Mouse (Mus musculus): Measurements from ENCODE around the gene Alcam.

Gene Alcam

DNA sequence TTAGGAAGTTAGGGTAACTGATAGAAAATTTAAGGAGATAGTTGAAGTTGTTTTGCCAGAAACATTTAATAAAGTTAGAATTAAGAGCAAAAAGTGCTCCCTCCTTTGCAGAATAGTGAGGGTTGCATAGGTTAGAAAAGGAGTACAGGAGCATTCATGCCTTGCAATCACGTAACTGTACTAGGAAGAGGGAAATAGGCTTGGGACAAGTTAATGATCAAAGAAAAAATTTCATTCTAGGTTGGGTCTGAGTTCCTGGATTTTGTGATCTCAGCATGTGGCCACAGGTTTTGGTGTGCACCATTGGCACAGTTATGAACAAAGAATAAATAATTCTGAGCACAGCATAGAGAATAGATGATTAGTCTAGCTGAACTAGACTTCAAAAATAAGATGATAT lies 192.1 kb downstream of the Alcam start:
- no peak for DNase-seq (ENCODE audit: low read depth, low spot score)

DNA sequence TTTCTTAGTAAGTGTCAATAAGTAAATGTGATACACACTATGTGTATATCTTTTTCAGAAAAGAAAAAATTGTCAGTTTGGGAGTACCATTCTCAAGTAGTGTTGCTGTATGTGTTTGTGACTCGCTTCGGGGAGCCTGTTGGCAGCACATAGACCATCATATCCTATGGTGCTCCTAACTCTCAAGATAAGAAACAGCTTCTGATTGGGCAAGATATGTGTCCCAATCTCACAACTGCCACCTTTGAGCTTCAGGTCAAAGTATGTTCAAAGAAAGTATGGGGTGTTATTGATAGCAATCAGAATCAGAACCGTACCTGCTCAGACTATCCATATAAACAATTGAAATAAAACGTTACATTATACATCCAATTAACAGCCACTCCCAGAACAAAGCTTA lies 202.9 kb downstream of the Alcam start:
- no peak for DNase-seq (ENCODE audit: low read depth, low spot score)

- no peak for DNase-seq (ENCODE audit: low read depth, low spot score)
Measured at GRCm38 (mm10) chr16:52250196-52250595, 203.7 kb downstream of the Alcam start.

GRCm38 (mm10) chr16:52243421-52243973 lies 210.4 kb downstream of the Alcam start:
- no peak for DNase-seq (ENCODE audit: low read depth, low spot score)

- DNase-seq (ENCODE audit: low read depth, low spot score) = peak; percentile 6
Measured at GRCm38 (mm10) chr16:52242144-52242543, 211.7 kb downstream of the Alcam start.

- DNase-seq (ENCODE audit: low read depth, low spot score) = no peak
Measured at GRCm38 (mm10) chr16:52229930-52230329, 223.9 kb downstream of the Alcam start.

DNA sequence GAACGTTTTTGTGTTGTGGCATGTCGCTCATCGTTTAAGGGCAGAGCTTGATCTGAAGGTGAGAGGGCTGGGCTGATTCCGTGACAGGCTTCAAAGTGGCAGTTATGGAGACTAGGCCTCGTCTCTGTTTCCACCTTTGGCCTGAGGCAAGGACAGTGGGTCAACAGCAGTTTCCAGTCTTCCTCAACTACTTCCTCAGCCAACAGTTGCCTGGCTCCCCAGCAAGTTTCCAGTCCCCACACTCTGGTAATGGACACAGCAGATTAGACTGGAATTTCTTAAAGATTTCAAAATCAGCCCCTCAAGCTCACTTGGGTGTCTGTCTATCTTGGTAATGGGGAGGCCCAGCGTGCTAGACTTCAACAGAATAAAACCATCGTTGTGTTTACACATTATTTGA lies 224.4 kb downstream of the Alcam start:
- DNase-seq (ENCODE audit: low read depth, low spot score) = no peak

GRCm38 (mm10) chr16:52222896-52223295 lies 231.0 kb downstream of the Alcam start:
- DNase-seq (ENCODE audit: low read depth, low spot score) = no peak

DNA sequence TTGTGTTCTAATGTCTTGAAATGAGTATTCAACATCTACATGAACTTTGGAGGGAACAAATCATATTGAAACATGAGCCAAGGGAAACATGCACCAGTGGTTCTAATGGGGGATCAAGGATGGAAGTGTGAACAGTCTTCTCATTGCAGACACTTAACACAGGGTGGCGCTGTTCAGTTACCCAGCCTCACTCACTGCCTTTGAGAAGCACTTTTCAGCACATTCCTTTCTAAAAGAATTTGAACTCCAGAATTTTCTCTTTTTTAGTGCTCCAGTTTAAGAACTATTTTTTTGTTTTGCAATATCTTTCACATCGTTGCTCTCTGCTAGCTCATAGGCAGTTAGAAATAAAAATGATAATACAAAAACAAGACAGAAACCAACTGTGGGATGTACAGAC lies 234.8 kb downstream of the Alcam start:
- DNase-seq (ENCODE audit: low read depth, low spot score) = peak; percentile 57

DNA sequence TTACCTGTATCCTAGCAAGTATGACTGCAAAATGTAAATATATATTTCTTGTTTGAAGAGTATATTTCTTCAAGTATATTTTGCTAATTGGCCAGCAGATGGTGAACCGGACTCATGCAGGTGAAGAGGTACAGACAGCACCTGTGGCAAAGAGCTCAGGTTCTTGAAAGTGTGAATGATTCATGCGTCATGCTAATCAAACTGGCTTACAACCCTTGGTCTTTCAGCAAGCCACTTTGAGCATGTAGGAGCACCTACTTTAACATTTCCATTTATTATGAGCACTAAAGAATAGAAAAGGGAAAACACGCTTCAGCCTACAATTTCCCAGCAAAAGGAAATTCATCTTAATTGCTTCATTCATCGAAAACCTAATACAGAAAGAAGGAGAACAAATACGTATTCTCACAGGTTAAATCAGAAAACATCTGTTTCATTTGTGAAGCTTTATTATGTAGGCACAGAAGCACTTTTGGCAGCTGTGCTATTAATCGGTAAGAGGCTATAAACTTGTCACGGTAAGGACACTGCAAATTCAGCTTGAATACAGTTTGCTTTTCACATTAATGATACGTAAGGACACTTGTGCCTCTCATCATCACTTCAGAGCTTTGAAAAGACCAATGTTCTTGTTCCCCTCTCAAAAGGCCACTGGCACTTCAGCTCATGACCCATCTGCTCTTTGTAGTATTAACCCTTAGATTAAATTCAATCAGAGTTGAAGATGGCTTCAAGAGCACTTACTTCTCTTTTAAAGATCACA lies 242.8 kb downstream of the Alcam start:
- DNase-seq (ENCODE audit: low read depth, low spot score) = no peak

GRCm38 (mm10) chr16:52200107-52200506 lies 253.8 kb downstream of the Alcam start:
- DNase-seq (ENCODE audit: low read depth, low spot score) = no peak

All from mesoderm, embryonic 11.5 days (tissue).